Mouse (Mus musculus) myocyte (in vitro differentiated cells): ENCODE data around the gene Chd3. TPM values are rescaled to one million over a fixed set of nuclear protein-coding genes. Genes with fewer than 3 reads are reported as not detected.

Source experiments
- H3K27me3 ChIP-seq: one replicate; pipeline ENCODE4 v1.6.1; 2011; ENCODE audit not compliant: control insufficient read depth, insufficient read depth, insufficient read length
- H3K36me3 ChIP-seq: one replicate; pipeline ENCODE4 v1.6.1; 2011; ENCODE audit not compliant: control insufficient read depth, insufficient read depth
- H3K4me2 ChIP-seq: one replicate; pipeline ENCODE4 v1.6.1; 2011; ENCODE audit warnings: low read depth, control low read depth
- H3K4me3 ChIP-seq: one replicate; pipeline ENCODE4 v1.5.1; 2011; ENCODE audit warnings: mild to moderate bottlenecking, control low read depth, moderate library complexity
- H3K79me2 ChIP-seq: one replicate; pipeline ENCODE4 v1.6.1; 2011; ENCODE audit not compliant: control insufficient read depth, insufficient read depth
- H3ac ChIP-seq: one replicate; pipeline ENCODE4 v1.6.1; 2011; ENCODE audit not compliant: control insufficient read depth, insufficient read length
- CEBPB ChIP-seq: IDR thresholded peaks from 2 replicates; pipeline ENCODE4 v1.6.1; 2011; ENCODE audit warnings: mild to moderate bottlenecking, moderate library complexity; ENCODE audit not compliant: poor library complexity, insufficient read depth, severe bottlenecking
- E2F4 ChIP-seq: IDR thresholded peaks from one replicate; pipeline ENCODE4 v1.6.1; 2011; ENCODE audit warnings: mild to moderate bottlenecking, control low read depth, moderate library complexity; ENCODE audit not compliant: insufficient read depth
- MAX ChIP-seq: IDR thresholded peaks from one replicate; pipeline ENCODE4 v1.6.1; 2011; ENCODE audit warnings: low read depth, mild to moderate bottlenecking, control low read depth
- MYOD1 ChIP-seq, 3 experiments: IDR thresholded peaks; one replicate each; pipeline ENCODE4 v1.6.1; 2011; ENCODE audit warnings: control low read depth in 2 of 3, low read depth in 2 of 3, mild to moderate bottlenecking in 2 of 3, moderate library complexity in 1 of 3; ENCODE audit not compliant: insufficient read length in 2 of 3, control insufficient read depth in 1 of 3
- MYOG ChIP-seq, 3 experiments: IDR thresholded peaks; one replicate each; pipeline ENCODE4 v1.6.1; 2011; ENCODE audit warnings: control low read depth in 2 of 3, low read depth in 2 of 3, mild to moderate bottlenecking in 2 of 3; ENCODE audit not compliant: insufficient read length in 2 of 3, control insufficient read depth in 1 of 3, insufficient read depth in 1 of 3
- POLR2A ChIP-seq: IDR thresholded peaks from one replicate; pipeline ENCODE4 v1.6.1; 2011; ENCODE audit warnings: low read depth, mild to moderate bottlenecking, control low read depth, moderate library complexity; ENCODE audit not compliant: insufficient read length
- POLR2AphosphoS2 ChIP-seq: IDR thresholded peaks from one replicate; pipeline ENCODE4 v1.6.1; 2011; ENCODE audit warnings: low read depth, control low read depth; ENCODE audit not compliant: insufficient read length
- REST ChIP-seq: IDR thresholded peaks from one replicate; pipeline ENCODE4 v1.6.1; 2011; ENCODE audit warnings: mild to moderate bottlenecking, control low read depth, moderate library complexity; ENCODE audit not compliant: insufficient read depth, insufficient read length
- SRF ChIP-seq: IDR thresholded peaks from one replicate; pipeline ENCODE4 v1.6.1; 2011; ENCODE audit warnings: low read depth; ENCODE audit not compliant: control insufficient read depth, insufficient read length
- TCF12 ChIP-seq: IDR thresholded peaks from one replicate; pipeline ENCODE4 v1.6.1; 2011; ENCODE audit warnings: mild to moderate bottlenecking, control low read depth; ENCODE audit not compliant: poor library complexity, insufficient read depth, severe bottlenecking
- TCF3 ChIP-seq: IDR thresholded peaks from one replicate; pipeline ENCODE4 v1.6.1; 2011; ENCODE audit warnings: low read depth, control low read depth; ENCODE audit not compliant: insufficient read length
- USF1 ChIP-seq: IDR thresholded peaks from one replicate; pipeline ENCODE4 v1.6.1; 2011; ENCODE audit warnings: low read depth, mild to moderate bottlenecking, control low read depth, moderate library complexity
- polyA plus RNA-seq: library from polyadenylated mRNA; unstranded; fragments of >200 nt; fragmentation: generic; extraction: Trizol; gene quantifications from one replicate; pipeline ENCODE4 v1.2.1, GENCODE M21; 2012; ENCODE audit warnings: missing spikeins

Gene Chd3
- polyA plus RNA-seq, 1 experiment = 148 TPM

GRCm38 (mm10) chr11:69412548-69412947 is 43.3 kb upstream of the Chd3 start:
- TF ChIP-seq POLR2AphosphoS2 = peak; percentile 41
- no peak for TF ChIP-seq CEBPB
- H3ac ChIP-seq = peak overlapping the region; percentile 69
- no peaks in the 10 kb centered on the region for H3K27me3 ChIP-seq
- H3K4me3 ChIP-seq = peak overlapping the region; percentile 100
- peak overlapping the region; percentile 96 for H3K4me2 ChIP-seq
- peaks cover 60% of the 10 kb centered on the region for H3K79me2 ChIP-seq
- H3K36me3 ChIP-seq = peaks cover 19% of the 10 kb centered on the region

GRCm38 (mm10) chr11:69411538-69412203 is 42.5 kb upstream of the Chd3 start:
- peak overlapping the region; percentile 100 for H3K4me3 ChIP-seq
- H3K79me2 ChIP-seq = peaks cover 68% of the 10 kb centered on the region
- peaks cover 26% of the 10 kb centered on the region for H3K36me3 ChIP-seq
- peak overlapping the region; percentile 69 for H3ac ChIP-seq
- peak; percentile 78 for TF ChIP-seq POLR2AphosphoS2
- TF ChIP-seq TCF12 = no peak
- TF ChIP-seq POLR2A = peak; percentile 58
- peak in 1 of 3 experiments; percentile 1 for TF ChIP-seq MYOG (IDR thresholded peaks at IDR 0.05; ENCODE audit: control insufficient read depth in 1 of 3, insufficient read depth in 1 of 3, insufficient read length in 2 of 3, low read depth in 2 of 3)
- TF ChIP-seq E2F4 = no peak
- peak; percentile 39 for TF ChIP-seq USF1
- peak in 1 of 3 experiments; percentile 22 for TF ChIP-seq MYOD1 (IDR thresholded peaks at IDR 0.05; ENCODE audit: control insufficient read depth in 1 of 3, insufficient read length in 2 of 3, low read depth in 2 of 3)
- no peaks in the 10 kb centered on the region for H3K27me3 ChIP-seq
- H3K4me2 ChIP-seq = peak overlapping the region; percentile 96

- Histone ChIP-seq H3K79me2 (peaks cover 68% of the 10 kb centered on the region), H3K4me3 (peak overlapping the region; percentile 100), H3K27me3 (no peaks in the 10 kb centered on the region), H3K4me2 (peak overlapping the region; percentile 96), H3K36me3 (peaks cover 30% of the 10 kb centered on the region), H3ac (peak overlapping the region; percentile 69)
- no peak for TF ChIP-seq MYOG (IDR thresholded peaks at IDR 0.05; ENCODE audit: control insufficient read depth in 1 of 3, insufficient read depth in 1 of 3, insufficient read length in 2 of 3, low read depth in 2 of 3)
- TF ChIP-seq POLR2A = peak; percentile 22
- no peak for TF ChIP-seq E2F4
Measured at GRCm38 (mm10) chr11:69411073-69411535, 41.9 kb upstream of the Chd3 start.

- H3K36me3 ChIP-seq = peaks cover 30% of the 10 kb centered on the region
- peak; percentile 52 for TF ChIP-seq POLR2A
- TF ChIP-seq TCF3 = no peak
- TF ChIP-seq REST = no peak
- TF ChIP-seq MYOG (IDR thresholded peaks at IDR 0.05; ENCODE audit: control insufficient read depth in 1 of 3, insufficient read depth in 1 of 3, insufficient read length in 2 of 3, low read depth in 2 of 3) = peak; percentile 18 to 92 (median 87)
- TF ChIP-seq MAX = no peak
- TF ChIP-seq MYOD1 (IDR thresholded peaks at IDR 0.05; ENCODE audit: control insufficient read depth in 1 of 3, insufficient read length in 2 of 3, low read depth in 2 of 3) = peak in 2 of 3 experiments; percentile 87 to 97
- TF ChIP-seq USF1 = no peak
- no peak for TF ChIP-seq E2F4
- no peak for TF ChIP-seq SRF
- TF ChIP-seq POLR2AphosphoS2 = peak; percentile 79
- TF ChIP-seq CEBPB = 0 out of 2 replicates have a peak, but pooled peaks have one; percentile 3
- TF ChIP-seq TCF12 = no peak
- H3K27me3 ChIP-seq = no peaks in the 10 kb centered on the region
- H3K79me2 ChIP-seq = peaks cover 68% of the 10 kb centered on the region
- H3ac ChIP-seq = peak overlapping the region; percentile 69
- peak overlapping the region; percentile 96 for H3K4me2 ChIP-seq
- H3K4me3 ChIP-seq = peak overlapping the region; percentile 100
Measured at GRCm38 (mm10) chr11:69410310-69411072, 41.3 kb upstream of the Chd3 start.

GRCm38 (mm10) chr11:69410045-69410309 is 40.8 kb upstream of the Chd3 start:
- TF ChIP-seq MAX = no peak
- TF ChIP-seq POLR2AphosphoS2 = peak; percentile 45
- no peak for TF ChIP-seq POLR2A
- no peak for TF ChIP-seq TCF3
- TF ChIP-seq TCF12 = no peak
- Histone ChIP-seq H3K27me3 (no peaks in the 10 kb centered on the region), H3K36me3 (peaks cover 30% of the 10 kb centered on the region), H3K4me2 (peak overlapping the region; percentile 96), H3K4me3 (peak overlapping the region; percentile 100), H3ac (peak overlapping the region; percentile 69), H3K79me2 (peaks cover 68% of the 10 kb centered on the region)
